Mouse (Mus musculus) hindbrain, embryonic 11.5 days (tissue): Measurements from ENCODE around the gene Dnajc17. TPM values are rescaled to one million over a fixed set of nuclear protein-coding genes. Genes with fewer than 3 reads are reported as not detected.

ENCODE experiments used
- ATAC-seq: fragments of 200-750 bp; cut with Nextera tagmentation; 2 replicates; pipeline ENCODE4 v1.8.0; 2017; ENCODE audit warnings: mild to moderate bottlenecking, moderate TSS enrichment, moderate library complexity; ENCODE audit not compliant: low FRiP score
- DNase-seq: peaks from one replicate; pipeline ENCODE4 v3.0.0-alpha.2; 2015; ENCODE audit warnings: low spot score
- H3K27ac ChIP-seq: fragments of 300-500 bp; sonication (generic); 2 replicates; pipeline ENCODE4 v1.5.1; 2014; ENCODE audit warnings: mild to moderate bottlenecking, low read depth, low read length
- H3K27me3 ChIP-seq: fragments of 300-500 bp; sonication (generic); 2 replicates; pipeline ENCODE4 v1.6.1; 2014; ENCODE audit warnings: mild to moderate bottlenecking, low read length, moderate library complexity, mixed read lengths; ENCODE audit not compliant: control insufficient read depth, insufficient read depth
- H3K36me3 ChIP-seq: fragments of 300-500 bp; sonication (generic); 2 replicates; pipeline ENCODE4 v1.6.1; 2014; ENCODE audit warnings: mild to moderate bottlenecking, low read length, moderate library complexity, mixed read lengths; ENCODE audit not compliant: control insufficient read depth, insufficient read depth
- H3K4me1 ChIP-seq: fragments of 300-500 bp; sonication (generic); replicated peaks from 2 replicates; pipeline ENCODE4 v1.6.1; 2014; ENCODE audit warnings: low read length, mixed read lengths; ENCODE audit not compliant: control insufficient read depth, insufficient read depth
- H3K4me2 ChIP-seq: fragments of 300-500 bp; sonication (generic); replicated peaks from 2 replicates; pipeline ENCODE4 v1.6.1; 2014; ENCODE audit warnings: mild to moderate bottlenecking, low read depth, low read length
- H3K4me3 ChIP-seq: fragments of 300-500 bp; sonication (generic); 2 replicates; pipeline ENCODE4 v1.5.1; 2014; ENCODE audit warnings: low read depth, low read length
- H3K9ac ChIP-seq: fragments of 300-500 bp; sonication (generic); 2 replicates; pipeline ENCODE4 v1.6.1; 2014; ENCODE audit warnings: low read depth, low read length
- H3K9me3 ChIP-seq: fragments of 300-500 bp; sonication (generic); 2 replicates; pipeline ENCODE4 v1.6.1; 2016; ENCODE audit warnings: low read length; ENCODE audit not compliant: control insufficient read depth
- WGBS: fragments of 180-500 bp; shearing (Covaris S2); extraction: QIAGEN DNeasy Blood & Tissue Kit; methylation state at CpG from one replicate; pipeline ENCODE4 v1.1.7; 2014; 5-methylcytosine and 5-hydroxymethylcytosine counted together
- polyA plus RNA-seq: library from polyadenylated mRNA; unstranded; fragments of >200 nt; fragmentation: Nextera tagmentation; extraction: Ambion mirVana; gene quantifications from 2 replicates; pipeline ENCODE4 v1.2.1, GENCODE M21; 2014

The Dnajc17 gene
- polyA plus RNA-seq, 1 experiment from 2014 or later: 22.2 TPM

- H3K4me3 ChIP-seq: peak overlapping the region; percentile 16; the same call in 1 of the 2 replicates
Observed at GRCm38 (mm10) chr2:119189029-119189710, 19.4 kb downstream of the Dnajc17 start.

GRCm38 (mm10) chr2:119182914-119183313 lies 25.7 kb downstream of the Dnajc17 start:
- no peak overlapping the region for H3K9ac ChIP-seq
- no peaks in the 10 kb centered on the region for H3K4me1 ChIP-seq
- no peak for ATAC-seq
- no peak overlapping the region for H3K4me3 ChIP-seq
- H3K4me2 ChIP-seq: no peak overlapping the region
- H3K9me3 ChIP-seq: no peaks in the 10 kb centered on the region
- no peaks in the 10 kb centered on the region for H3K27me3 ChIP-seq
- 72% methylated on average over 7 of the region's 7 CpGs for WGBS
- H3K36me3 ChIP-seq: peaks cover 6% of the 10 kb centered on the region; the same call in 1 of the 2 replicates
- H3K27ac ChIP-seq: no peak overlapping the region
- DNase-seq: no peak

More at GRCm38 (mm10) chr2:119189029-119189710, 19.4 kb downstream of the Dnajc17 start:
- H3K27ac ChIP-seq: no peak overlapping the region
- H3K9me3 ChIP-seq: no peaks in the 10 kb centered on the region
- WGBS: 11% methylated on average over 15 of the region's 15 CpGs
- DNase-seq: peak; percentile 90
- H3K4me2 ChIP-seq: peak overlapping the region; percentile 41
- peak; percentile 85 for ATAC-seq
- H3K9ac ChIP-seq: no peak overlapping the region
- no peaks in the 10 kb centered on the region for H3K36me3 ChIP-seq
- H3K27me3 ChIP-seq: no peaks in the 10 kb centered on the region
- H3K4me1 ChIP-seq: no peaks in the 10 kb centered on the region

GRCm38 (mm10) chr2:119177384-119177939 lies 31.1 kb downstream of the Dnajc17 start:
- no peaks in the 10 kb centered on the region for H3K27me3 ChIP-seq
- no peaks in the 10 kb centered on the region for H3K9me3 ChIP-seq
- peaks cover 3% of the 10 kb centered on the region; the same call in 1 of the 2 replicates for H3K36me3 ChIP-seq
- DNase-seq (no peak), ATAC-seq (no peak)
- H3K4me3 ChIP-seq: no peak overlapping the region
- WGBS: 89% methylated on average over 5 of the region's 5 CpGs
- H3K4me1 ChIP-seq: peaks cover 5% of the 10 kb centered on the region; the same call in 1 of the 2 replicates
- H3K4me2 ChIP-seq: no peak overlapping the region
- H3K9ac ChIP-seq: no peak overlapping the region
- no peak overlapping the region for H3K27ac ChIP-seq

- peaks cover 5% of the 10 kb centered on the region; the same call in 1 of the 2 replicates for H3K4me1 ChIP-seq
- WGBS: 54% methylated on average over 3 of the region's 3 CpGs
- no peak overlapping the region for H3K4me2 ChIP-seq
- ATAC-seq (no peak), DNase-seq (no peak)
- no peaks in the 10 kb centered on the region for H3K27me3 ChIP-seq
- H3K4me3 ChIP-seq: no peak overlapping the region
- H3K27ac ChIP-seq: no peak overlapping the region
- no peaks in the 10 kb centered on the region for H3K9me3 ChIP-seq
- H3K36me3 ChIP-seq: peaks cover 3% of the 10 kb centered on the region; the same call in 1 of the 2 replicates
- no peak overlapping the region for H3K9ac ChIP-seq
Observed at GRCm38 (mm10) chr2:119176761-119177160, 31.8 kb downstream of the Dnajc17 start.

- no peak for ATAC-seq
- Histone ChIP-seq H3K4me1 (peaks cover 5% of the 10 kb centered on the region; the same call in 1 of the 2 replicates), H3K27me3 (no peaks in the 10 kb centered on the region), H3K9ac (no peak overlapping the region), H3K27ac (no peak overlapping the region), H3K9me3 (no peaks in the 10 kb centered on the region), H3K4me2 (no peak overlapping the region), H3K36me3 (peaks cover 3% of the 10 kb centered on the region; the same call in 1 of the 2 replicates), H3K4me3 (no peak overlapping the region)
- no peak for DNase-seq
- WGBS: 68% methylated on average over 6 of the region's 6 CpGs
Observed at GRCm38 (mm10) chr2:119175614-119176013, 33.0 kb downstream of the Dnajc17 start.

- Histone ChIP-seq H3K27ac (no peak overlapping the region), H3K27me3 (no peaks in the 10 kb centered on the region), H3K9me3 (no peaks in the 10 kb centered on the region), H3K9ac (0 out of 2 replicates have a peak overlapping the region, but pooled peaks have one; percentile 11), H3K4me2 (no peak overlapping the region), H3K4me3 (no peak overlapping the region), H3K4me1 (peaks cover 5% of the 10 kb centered on the region; the same call in 1 of the 2 replicates), H3K36me3 (peaks cover 3% of the 10 kb centered on the region; the same call in 1 of the 2 replicates)
- DNase-seq: no peak
- no peak for ATAC-seq
- WGBS: 57% methylated on average over 14 of the region's 14 CpGs
Observed at GRCm38 (mm10) chr2:119174866-119175265, 33.7 kb downstream of the Dnajc17 start.

- Histone ChIP-seq H3K4me2 (no peak within 1 kb of the TSS), H3K4me3 (no peak within 1 kb of the TSS), H3K27ac (no peak within 1 kb of the TSS; the same call in 1 of the 2 replicates), H3K27me3 (no peaks in the 10 kb centered on the region; the same call in 1 of the 2 replicates), H3K9ac (peak within 1 kb of the TSS; percentile 11; the same call in 1 of the 2 replicates), H3K36me3 (no peaks in the 10 kb centered on the region), H3K4me1 (peaks cover 5% of the 10 kb centered on the region; the same call in 1 of the 2 replicates), H3K9me3 (no peaks in the 10 kb centered on the region)
- no peak for DNase-seq
- WGBS: 44% methylated on average over 8 of the region's 8 CpGs
- ATAC-seq: no peak
Observed at GRCm38 (mm10) chr2:119173991-119174651, 34.5 kb downstream of the Dnajc17 start, which contains the start of gene Gm14137. Gene Gm14137, plus strand, starts transcription at chr2:119174509.

- Histone ChIP-seq H3K4me1 (peaks cover 6% of the 10 kb centered on the region), H3K9me3 (no peaks in the 10 kb centered on the region), H3K36me3 (no peaks in the 10 kb centered on the region), H3K4me2 (no peak overlapping the region), H3K27ac (peak overlapping the region; percentile 39; the same call in 1 of the 2 replicates), H3K4me3 (no peak overlapping the region), H3K9ac (peak overlapping the region; percentile 23; the same call in 1 of the 2 replicates), H3K27me3 (peaks cover 3% of the 10 kb centered on the region)
- DNase-seq: peak; percentile 34
- ATAC-seq: 0 out of 2 replicates have a peak, but pooled peaks have one; percentile 38
- 33% methylated on average over 13 of the region's 13 CpGs for WGBS
Observed at GRCm38 (mm10) chr2:119172862-119173576, 35.6 kb downstream of the Dnajc17 start.
